Mouse (Mus musculus) large intestine, adult 2 months (tissue): ENCODE measurements at regions not wholly inside any gene's neighbourhood (a gene's known extent, or its start where the extent isn't known, plus 50 kb on each side); places are given as distances from the start of the nearest gene placed in this dataset.

Experiments used
- DNase-seq: peaks from one replicate; pipeline ENCODE4 v3.0.0-alpha.2; 2012; ENCODE audit warnings: low read depth, low spot score
- WGBS: fragments of 180-500 bp; shearing (Covaris S2); methylation state at CpG from one replicate; pipeline ENCODE4 v1.1.7; 2018; 5-methylcytosine and 5-hydroxymethylcytosine counted together

GRCm38 (mm10) chr3:60407906-60408305, 64.7 kb upstream of the Mbnl1 start:
- no peak for DNase-seq
- WGBS, result 28% methylated on average over 1 of the region's 1 CpGs

- under 1% methylated on average over 7 of the region's 7 CpGs for WGBS
- DNase-seq, result peak; percentile 57
These were observed 63.9 kb upstream of the Mbnl1 start for GRCm38 (mm10) chr3:60408553-60409282.

- no peak for DNase-seq
These were observed 63.4 kb upstream of the Mbnl1 start for GRCm38 (mm10) chr3:60409283-60409633.

GRCm38 (mm10) chr3:60411746-60412145, 60.9 kb upstream of the Mbnl1 start:
- WGBS, result 61% methylated on average over 1 of the region's 1 CpGs
- no peak for DNase-seq

GRCm38 (mm10) chr3:60412206-60412605, 60.4 kb upstream of the Mbnl1 start:
- DNase-seq, result no peak

- no peak for DNase-seq
- 84% methylated on average over 3 of the region's 3 CpGs for WGBS
These were observed 58.9 kb upstream of the Mbnl1 start for GRCm38 (mm10) chr3:60413749-60414148.

- DNase-seq, result no peak
- 88% methylated on average over 1 of the region's 1 CpGs for WGBS
These were observed 55.6 kb upstream of the Mbnl1 start for GRCm38 (mm10) chr3:60417001-60417400.

GRCm38 (mm10) chr3:60418652-60419051, 54.0 kb upstream of the Mbnl1 start:
- no peak for DNase-seq

- no peak for DNase-seq
- WGBS, result 93% methylated on average over 3 of the region's 3 CpGs
These were observed 53.4 kb upstream of the Mbnl1 start for GRCm38 (mm10) chr3:60419216-60419615.
